ENCODE assay signal across 9 mouse cellular contexts in the genomic region with DNA sequence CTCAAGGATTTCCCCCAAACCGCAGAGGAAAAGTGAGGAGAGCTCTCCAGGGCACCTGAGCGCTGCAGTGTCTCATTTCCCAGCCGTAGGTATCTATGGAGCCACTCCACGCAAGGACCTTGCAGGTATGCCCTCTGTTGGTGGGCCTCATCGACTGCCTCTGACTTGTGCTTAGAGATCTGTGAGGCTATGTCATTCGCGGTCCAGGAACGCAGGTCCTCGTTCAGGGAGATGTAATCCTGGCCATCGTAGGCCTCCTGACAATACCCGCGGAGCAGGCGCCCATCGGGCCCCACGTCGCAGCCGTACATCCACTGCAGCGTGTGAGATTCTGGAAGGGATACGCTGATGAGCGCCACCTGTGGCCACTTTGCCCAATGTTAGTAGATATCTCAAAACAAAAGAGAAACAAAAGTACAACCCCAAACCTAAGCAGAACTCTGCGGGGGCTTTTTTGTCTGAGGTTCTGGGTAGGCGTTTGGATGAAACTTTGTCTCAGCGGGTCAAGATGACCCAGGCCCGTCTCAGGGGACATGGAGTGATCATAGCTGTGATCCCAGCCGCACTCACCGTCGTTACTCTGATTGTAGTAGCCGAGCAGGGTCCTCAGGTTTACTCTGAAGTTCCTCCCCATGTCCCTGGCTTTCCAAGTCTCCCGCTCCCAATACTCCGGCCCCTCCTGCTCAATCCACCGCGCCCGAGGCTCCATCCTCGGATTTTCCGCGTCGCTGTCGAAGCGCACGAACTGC. TPM values are rescaled to one million over a fixed set of nuclear protein-coding genes. Genes with fewer than 3 reads are reported as not detected.
DNase-seq lines count a peak whose midpoint lies in the region; ATAC-seq lines count a peak whose summit lies in the region.
"Not testable (repeated sequence)": the region's sequence is repeated elsewhere in the genome, so short reads cannot be mapped to it uniquely, and the experiment has no call there.
"Had no signal": no experiment of that assay in that cellular context is flagged by ENCODE, and none has a peak within 500 bp of the region (broad histone marks: within the 10 kb centered on the region; RNA-seq: fewer than 3 reads in every experiment).

No protein-coding gene starts in this region.

- peak; percentile 74 for DNase-seq in T-cell, adult 2 months (ENCODE audit: low spot score)
- DNase-seq in embryo, embryonic 10 days (ENCODE audit: low spot score), result peak; percentile 28
- peak; percentile 97 for DNase-seq in heart, adult 11 months
- peak; percentile 46 to 54 for DNase-seq in left cerebral cortex, postnatal 25 days (ENCODE audit: low spot score in 2 of 2)
- peak; percentile 89 for DNase-seq in lung, postnatal 36 days
- DNase-seq in ovary, postnatal 10 days (ENCODE audit: low spot score), result peak; percentile 21
- DNase-seq in thymus, postnatal 25 days, result peak; percentile 80

- ATAC-seq in inflammation-experienced regulatory T-cells, adult 6 months, result peak; percentile 78

- intact Hi-C loops in left cerebral cortex, postnatal 25 days (cut with DNase I), result not testable (repeated sequence)

RNA-seq across cellular contexts. Expression of gene H2-T23, which starts 0.9 kb away (rescaled TPM):
- 1,000 to 10,000 TPM in 1 of 3 experiments, 100 to 1,000 TPM in 2; 834 to 1,491 (median 990) TPM for polyA plus RNA-seq in inflammation-experienced regulatory T-cells, adult 6 months (2017; shearing (Covaris generic))
- 10 to 100 TPM in 1 of 2 experiments, 1 to 10 TPM in 1; 9.9 to 10.2 TPM for total RNA-seq in left cerebral cortex, postnatal 25 days (2021)

RNA-seq across cellular contexts. Expression of gene H2-T22, which starts 10.8 kb away (rescaled TPM):
- 100 to 1,000 TPM; 428 to 527 (median 477) TPM for polyA plus RNA-seq in inflammation-experienced regulatory T-cells, adult 6 months (2017; shearing (Covaris generic))
- 1 to 10 TPM; 8.3 to 9.3 TPM for total RNA-seq in left cerebral cortex, postnatal 25 days (2021)

RNA-seq across cellular contexts. Expression of gene Gm6034, which starts 11.0 kb away (rescaled TPM):
- polyA plus RNA-seq in inflammation-experienced regulatory T-cells, adult 6 months (2017; shearing (Covaris generic)), result under 1 TPM in 2 of 3 experiments, not detected in 1; 0.33 to 0.87 TPM
- not detected for total RNA-seq in left cerebral cortex, postnatal 25 days (2021)
- total RNA-seq: left cerebral cortex, postnatal 10 days had no signal

RNA-seq across cellular contexts. Expression of gene H2-T24, which starts 11.4 kb away (rescaled TPM):
- 10 to 100 TPM; 26.0 to 35.7 (median 32.8) TPM for polyA plus RNA-seq in inflammation-experienced regulatory T-cells, adult 6 months (2017; shearing (Covaris generic))
- total RNA-seq in left cerebral cortex, postnatal 25 days (2021), result 1 to 10 TPM; 1.7 to 2.3 TPM

RNA-seq across cellular contexts. Expression of gene Gm11127, which starts 26.4 kb away (rescaled TPM):
- under 1 TPM in 1 of 3 experiments, not detected in 2; 0.30 TPM for polyA plus RNA-seq in inflammation-experienced regulatory T-cells, adult 6 months (2017; shearing (Covaris generic))
- total RNA-seq in left cerebral cortex, postnatal 25 days (2021), result 1 to 10 TPM; 1.3 TPM
- total RNA-seq: left cerebral cortex, postnatal 10 days had no signal

Comparison
In these comparisons a context has a peak if more than half of its experiments do, and no peak if none do; other contexts are left out.
1. Peak in every context shown above with its lines: DNase-seq and ATAC-seq.
2. DNase-seq: peak in every context shown above with its lines; median percentile 97 in heart, adult 11 months; 89 in lung, postnatal 36 days; 80 in thymus, postnatal 25 days; 74 in T-cell, adult 2 months; 50 in left cerebral cortex, postnatal 25 days; 28 in embryo, embryonic 10 days; 21 in ovary, postnatal 10 days.